Mouse (Mus musculus) granulocyte monocyte progenitor cell, adult 5-6 weeks (primary cell): Measurements from ENCODE around the gene Lrp2bp. TPM values are rescaled to one million over a fixed set of nuclear protein-coding genes. Genes with fewer than 3 reads are reported as not detected.
A peak's percentile ranks its signal among the peaks of the same experiment; 100 is the strongest.

Source experiments
- ATAC-seq: replicated peaks from 2 replicates; pipeline ENCODE4 v1.8.0; 2016; ENCODE audit warnings: mild to moderate bottlenecking, moderate TSS enrichment, inconsistent platforms; ENCODE audit not compliant: poor library complexity, severe bottlenecking
- total RNA-seq, 2 experiments: library from RNA; stranded (forward) in 1 of 2; stranded (reverse) in 1 of 2; fragments of 200-712, 200-1000 nt in 1 of 2; fragments of >200 nt in 1 of 2; fragmentation: Nextera tagmentation in 1 of 2; gene quantifications; 2 replicates each; pipeline ENCODE4 v1.2.3; 2014 to 2017

Gene Lrp2bp
- not detected in 2 replicates for total RNA-seq (2014; fragmentation: Nextera tagmentation)
- not detected in 2 replicates for total RNA-seq (2017)

DNA sequence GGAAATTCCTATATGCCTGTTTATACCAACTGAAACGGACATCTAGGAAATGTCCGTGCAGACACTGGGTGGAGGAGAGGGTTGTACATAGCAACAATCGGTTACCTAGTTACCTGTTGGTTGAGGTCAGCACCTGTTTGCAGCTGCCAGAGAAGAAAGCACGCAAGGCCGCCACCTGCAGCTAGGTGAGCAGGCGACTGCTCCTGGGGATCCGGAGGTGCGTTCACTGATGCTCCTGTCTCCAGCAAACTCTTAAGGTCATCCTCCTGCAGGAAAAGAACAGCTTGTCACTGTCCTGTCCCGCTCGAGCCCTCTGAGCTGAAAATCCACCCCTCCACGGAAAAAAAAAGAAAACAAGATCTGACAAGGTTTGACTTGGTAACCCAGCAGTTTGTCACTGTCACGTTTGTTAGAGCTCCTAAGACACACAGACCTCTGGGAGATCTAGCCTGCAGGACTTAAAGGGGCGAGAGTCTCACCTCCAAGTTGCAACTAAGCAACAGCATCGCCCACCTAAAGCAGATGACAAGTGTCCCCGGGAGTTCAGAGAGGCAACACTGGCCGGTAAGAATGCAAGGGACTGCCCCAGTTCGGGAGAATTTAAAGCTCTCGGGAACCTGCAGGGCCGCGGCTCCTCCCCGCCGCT lies at the start of gene Lrp2bp:
Gene Lrp2bp, plus strand, starts transcription at position 166 of the 646 bp plus-strand sequence.
- no peak for ATAC-seq

GRCm38 (mm10) chr8:45950622-45951021 lies 48.5 kb upstream of the Lrp2bp start:
- no peak for ATAC-seq

DNA sequence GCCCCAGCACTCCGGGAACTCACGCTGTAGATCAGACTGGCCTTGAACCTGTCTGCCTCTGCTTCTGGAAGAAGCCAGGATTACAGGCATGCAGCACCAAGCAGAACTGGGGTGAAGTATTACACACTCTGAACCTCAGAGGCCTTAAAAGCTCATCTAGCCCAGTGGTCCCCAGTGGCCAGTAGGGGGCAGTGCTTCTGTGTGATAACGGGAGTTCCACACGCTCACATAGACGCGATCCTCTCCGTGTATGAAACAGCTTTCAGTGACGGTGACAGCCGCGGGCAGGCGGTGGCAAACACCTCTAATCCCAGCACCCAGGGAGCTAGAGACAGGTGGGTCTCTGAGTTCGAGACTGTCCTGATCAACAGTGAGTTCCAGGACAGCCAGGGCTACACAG lies 28.2 kb upstream of the Lrp2bp start:
- ATAC-seq: no peak

- no peak for ATAC-seq
Measured at GRCm38 (mm10) chr8:45973988-45974505, 25.1 kb upstream of the Lrp2bp start.

GRCm38 (mm10) chr8:45975126-45975836 lies 23.8 kb upstream of the Lrp2bp start, which contains the start of the genes 1700029J07Rik and Ufsp2:
Gene 1700029J07Rik (minus strand): TSS chr8:45975252.
Gene Ufsp2 (plus strand): TSS chr8:45975528.
- ATAC-seq: peak; percentile 94

- peak; percentile 58 for ATAC-seq
Measured at GRCm38 (mm10) chr8:45975837-45976468, 23.1 kb upstream of the Lrp2bp start.

- ATAC-seq: no peak
Measured at GRCm38 (mm10) chr8:45986665-45987064, 12.4 kb upstream of the Lrp2bp start.

- no peak for ATAC-seq
Measured at GRCm38 (mm10) chr8:45988189-45988588, 10.9 kb upstream of the Lrp2bp start.

DNA sequence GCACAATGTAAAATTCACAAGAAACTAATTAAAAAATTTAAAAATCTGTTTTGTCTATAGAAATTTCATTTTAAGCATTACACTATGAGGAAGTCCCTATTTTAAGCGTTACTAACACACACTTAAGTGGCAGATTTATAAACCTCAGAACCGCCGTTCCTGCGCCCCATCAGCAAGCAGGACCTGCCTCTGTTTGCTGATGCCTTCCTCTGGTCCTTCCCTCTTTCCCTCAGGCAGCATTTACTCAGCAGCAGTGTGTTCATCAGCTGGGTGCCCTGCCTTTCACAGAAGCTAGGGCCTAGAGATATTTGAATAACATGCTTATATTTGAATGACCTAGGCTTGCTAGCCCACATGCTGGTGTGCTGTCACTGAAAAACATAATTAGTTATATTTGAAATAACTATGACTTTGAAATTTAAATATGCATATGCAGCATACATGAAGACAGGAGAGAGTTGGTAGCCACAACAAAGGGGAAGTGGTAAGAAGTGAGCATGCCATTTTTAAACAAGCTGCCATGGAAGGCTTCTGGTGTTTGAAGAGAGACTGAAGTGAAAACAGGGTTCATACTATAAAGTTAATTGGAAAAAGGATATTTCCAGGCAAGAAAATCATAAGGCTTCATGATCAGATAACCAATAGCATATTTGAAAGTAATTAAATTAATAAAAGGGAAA lies 8.3 kb upstream of the Lrp2bp start:
- peak; percentile 65; the same call in 1 of the 2 replicates for ATAC-seq

GRCm38 (mm10) chr8:45994111-45994510 lies 5.0 kb upstream of the Lrp2bp start:
- peak; percentile 68 for ATAC-seq

DNA sequence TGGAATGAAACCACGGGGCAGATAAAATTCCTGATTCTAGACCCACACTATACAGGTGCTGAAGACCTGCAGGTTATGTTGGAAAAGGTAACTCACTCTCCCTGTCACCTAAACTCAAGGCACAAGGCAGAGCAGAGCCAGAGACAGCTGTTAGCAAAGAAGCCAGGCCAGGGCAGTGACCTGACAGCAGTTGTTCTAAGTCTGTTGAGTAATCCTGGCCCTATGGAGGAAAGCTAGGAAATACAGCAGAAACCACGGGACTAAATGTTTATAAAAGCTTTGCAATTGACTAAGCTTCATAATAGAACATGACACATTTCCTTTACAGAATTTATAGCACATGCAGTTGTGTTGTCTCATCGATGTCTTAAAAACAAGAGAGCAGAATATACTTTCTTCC lies 3.5 kb upstream of the Lrp2bp start:
- no peak for ATAC-seq

DNA sequence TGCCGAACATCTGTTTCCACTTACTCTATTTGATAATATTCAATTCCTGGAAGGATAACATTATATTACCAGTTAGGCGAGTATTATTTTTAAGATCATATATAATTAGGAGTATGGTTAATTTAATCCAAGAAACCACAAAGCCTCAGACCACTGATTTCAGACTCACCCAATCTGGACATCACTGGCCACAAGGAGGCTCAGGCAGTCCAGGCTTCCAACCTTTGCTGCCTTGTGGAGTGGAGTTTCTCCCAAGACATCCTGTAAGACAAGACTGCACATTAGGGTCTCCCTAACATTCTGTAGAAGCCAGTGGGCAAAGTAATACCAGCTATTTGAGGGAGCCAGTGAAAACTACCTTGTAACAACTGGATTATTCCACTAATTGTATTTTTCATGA lies 875 bp upstream of the Lrp2bp start:
- ATAC-seq: no peak

GRCm38 (mm10) chr8:45999784-46000705 lies 942 bp downstream of the Lrp2bp start:
- ATAC-seq: peak; percentile 94

GRCm38 (mm10) chr8:46005596-46005995 lies 6.5 kb downstream of the Lrp2bp start, which contains the start of gene Ankrd37:
Gene Ankrd37 (minus strand): TSS chr8:46005707.
- ATAC-seq: no peak

- no peak for ATAC-seq
Measured at GRCm38 (mm10) chr8:46007050-46007672, 8.1 kb downstream of the Lrp2bp start.

GRCm38 (mm10) chr8:46010306-46010705 lies 11.2 kb downstream of the Lrp2bp start:
- no peak for ATAC-seq

DNA sequence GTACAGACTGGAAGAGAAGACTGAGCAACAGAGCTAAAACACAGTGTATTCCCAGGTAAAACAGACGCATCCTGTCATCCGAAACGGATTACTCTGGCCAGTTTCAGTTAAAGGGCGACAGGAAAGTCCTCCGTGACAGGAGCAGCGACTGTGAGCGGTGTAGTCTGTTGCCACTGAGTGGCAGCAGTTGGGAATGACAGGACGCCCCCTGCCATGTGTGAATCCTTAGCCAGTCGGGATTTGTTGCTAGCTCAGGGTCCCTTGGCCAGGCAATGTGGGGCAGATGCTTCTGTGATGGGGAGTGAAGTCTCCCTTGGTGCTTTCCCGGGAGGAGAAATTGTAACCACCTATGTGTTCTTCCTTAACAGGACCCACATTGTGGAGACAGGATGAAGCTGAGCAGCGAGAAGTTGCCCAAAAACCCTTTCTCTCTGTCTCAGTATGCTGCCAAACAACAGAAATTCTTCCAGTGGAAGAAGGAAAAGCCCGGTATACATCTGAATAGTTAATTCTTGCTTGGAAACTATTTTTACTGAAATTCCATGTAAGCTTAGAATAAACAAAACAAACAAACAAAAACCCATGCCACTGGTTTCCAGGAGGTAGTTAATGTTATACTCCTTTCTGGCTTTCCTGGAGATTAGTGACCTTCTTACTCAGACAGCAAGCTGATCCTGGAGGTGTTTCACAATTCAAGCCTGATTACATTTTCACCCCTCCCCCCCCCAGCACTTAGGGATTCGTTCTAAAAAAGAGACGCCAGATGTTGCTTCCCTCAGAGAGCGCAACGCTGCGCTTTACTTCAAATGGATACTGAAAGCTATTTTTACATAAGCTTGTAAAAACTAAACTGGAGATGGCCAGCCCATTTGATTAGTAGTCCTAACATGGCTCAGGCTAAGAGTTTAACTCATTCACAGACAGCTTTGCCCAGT lies 11.9 kb downstream of the Lrp2bp start:
- ATAC-seq: no peak

- no peak for ATAC-seq
Measured at GRCm38 (mm10) chr8:46022203-46022602, 23.1 kb downstream of the Lrp2bp start.
